Mouse (Mus musculus): ENCODE data around the gene Spp2. TPM values are rescaled to one million over a fixed set of nuclear protein-coding genes. Genes with fewer than 3 reads are reported as not detected.

Gene Spp2
- not detected for polyA plus RNA-seq (2017; shearing (Covaris generic))

GRCm38 (mm10) chr1:88406807-88407198, at the start of gene Spp2:
Spp2 (plus strand) TSS chr1:88406961.

Other genes with a start within 250 kb of the Spp2 start
- not detected for gene Ugt1a5, start 240.9 kb upstream of the Spp2 start, polyA plus RNA-seq (2017; shearing (Covaris generic))
- gene Ugt1a2, start 206.4 kb upstream of the Spp2 start, polyA plus RNA-seq (2017; shearing (Covaris generic)): not detected
- gene Dnajb3, start 201.2 kb upstream of the Spp2 start, polyA plus RNA-seq (2017; shearing (Covaris generic)): not detected
- gene Ugt1a1, start 195.0 kb upstream of the Spp2 start, polyA plus RNA-seq (2017; shearing (Covaris generic)): not detected
- gene Mroh2a, start 180.0 kb upstream of the Spp2 start, polyA plus RNA-seq (2017; shearing (Covaris generic)): 0.77 TPM
- 89.4 TPM for gene Hjurp, start 129.3 kb upstream of the Spp2 start, polyA plus RNA-seq (2017; shearing (Covaris generic))
- gene Trpm8, start 129.3 kb upstream of the Spp2 start, polyA plus RNA-seq (2017; shearing (Covaris generic)): not detected
- gene Glrp1, start 103.1 kb downstream of the Spp2 start, polyA plus RNA-seq (2017; shearing (Covaris generic)): not detected